Mouse (Mus musculus) bone marrow macrophage, adult 2 months (primary cell): Measurements from ENCODE around the gene Sh3rf3. TPM values are rescaled to one million over a fixed set of nuclear protein-coding genes. Genes with fewer than 3 reads are reported as not detected.

Experiments
- H3K27ac ChIP-seq: 2 replicates; pipeline ENCODE4 v1.5.1; 2012; ENCODE audit warnings: low read depth, low read length; ENCODE audit not compliant: insufficient read depth
- H3K4me1 ChIP-seq: 2 replicates; pipeline ENCODE4 v1.6.1; 2012; ENCODE audit warnings: low read length; ENCODE audit not compliant: control insufficient read depth, insufficient read depth
- H3K4me3 ChIP-seq: 2 replicates; pipeline ENCODE4 v1.5.1; 2012; ENCODE audit warnings: mild to moderate bottlenecking, low read length, moderate library complexity; ENCODE audit not compliant: insufficient read depth
- CTCF ChIP-seq: IDR thresholded peaks from 2 replicates; pipeline ENCODE4 v1.5.1; 2012; ENCODE audit warnings: low read depth, mild to moderate bottlenecking, low read length, moderate library complexity
- POLR2A ChIP-seq: IDR thresholded peaks from 2 replicates; pipeline ENCODE4 v1.6.1; 2012; ENCODE audit warnings: mild to moderate bottlenecking, low read depth, low read length, borderline replicate concordance
- polyA plus RNA-seq: library from polyadenylated mRNA; stranded (reverse); fragments of >200 nt; gene quantifications from 2 replicates; pipeline ENCODE4 v1.2.4, GENCODE M21; 2012; ENCODE audit not compliant: missing spikeins, insufficient read depth, insufficient read length

The Sh3rf3 gene
- polyA plus RNA-seq, 1 experiment: not detected

GRCm38 (mm10) chr10:58937521-58937920, 124.4 kb downstream of the Sh3rf3 start:
- no peaks in the 10 kb centered on the region for H3K4me1 ChIP-seq
- H3K4me3 ChIP-seq: no peak overlapping the region
- no peak overlapping the region for H3K27ac ChIP-seq
- TF ChIP-seq POLR2A: no peak
- TF ChIP-seq CTCF: no peak

GRCm38 (mm10) chr10:58942819-58943218, 129.7 kb downstream of the Sh3rf3 start:
- H3K27ac ChIP-seq: no peak overlapping the region
- no peak overlapping the region for H3K4me3 ChIP-seq
- no peak for TF ChIP-seq CTCF
- no peak for TF ChIP-seq POLR2A

GRCm38 (mm10) chr10:58943661-58944400, 130.7 kb downstream of the Sh3rf3 start:
- Histone ChIP-seq H3K4me1 (no peaks in the 10 kb centered on the region), H3K4me3 (no peak overlapping the region), H3K27ac (no peak overlapping the region)
- TF ChIP-seq CTCF (no peak), POLR2A (no peak)

More at GRCm38 (mm10) chr10:58942819-58943218, 129.7 kb downstream of the Sh3rf3 start:
- H3K4me1 ChIP-seq: no peaks in the 10 kb centered on the region

- no peaks in the 10 kb centered on the region for H3K4me1 ChIP-seq
- TF ChIP-seq CTCF (no peak), POLR2A (no peak)
- H3K4me3 ChIP-seq: no peak overlapping the region
- no peak overlapping the region for H3K27ac ChIP-seq
These were observed 131.8 kb downstream of the Sh3rf3 start for GRCm38 (mm10) chr10:58944930-58945329.

- Histone ChIP-seq H3K4me1 (no peaks in the 10 kb centered on the region), H3K27ac (no peak overlapping the region), H3K4me3 (no peak overlapping the region)
- TF ChIP-seq CTCF: no peak
- no peak for TF ChIP-seq POLR2A
These were observed 136.8 kb downstream of the Sh3rf3 start for GRCm38 (mm10) chr10:58949770-58950638.

- no peak overlapping the region for H3K4me3 ChIP-seq
- TF ChIP-seq CTCF (no peak), POLR2A (no peak)
- no peak overlapping the region for H3K27ac ChIP-seq
- H3K4me1 ChIP-seq: no peaks in the 10 kb centered on the region
These were observed 147.0 kb downstream of the Sh3rf3 start for GRCm38 (mm10) chr10:58960193-58960592.

- Histone ChIP-seq H3K4me3 (no peak overlapping the region), H3K27ac (no peak overlapping the region), H3K4me1 (no peaks in the 10 kb centered on the region)
- no peak for TF ChIP-seq CTCF
- TF ChIP-seq POLR2A: no peak
These were observed 155.1 kb downstream of the Sh3rf3 start for GRCm38 (mm10) chr10:58968236-58968635.

GRCm38 (mm10) chr10:58969351-58969750, 156.2 kb downstream of the Sh3rf3 start:
- Histone ChIP-seq H3K4me1 (no peaks in the 10 kb centered on the region), H3K4me3 (no peak overlapping the region), H3K27ac (no peak overlapping the region)
- TF ChIP-seq CTCF (no peak), POLR2A (no peak)

GRCm38 (mm10) chr10:58972115-58972514, 159.0 kb downstream of the Sh3rf3 start:
- TF ChIP-seq CTCF: no peak
- TF ChIP-seq POLR2A: no peak
- H3K27ac ChIP-seq: no peak overlapping the region

GRCm38 (mm10) chr10:58974138-58974537, 161.0 kb downstream of the Sh3rf3 start:
- H3K27ac ChIP-seq: no peak overlapping the region
- no peaks in the 10 kb centered on the region for H3K4me1 ChIP-seq
- no peak for TF ChIP-seq CTCF
- TF ChIP-seq POLR2A: no peak
- no peak overlapping the region for H3K4me3 ChIP-seq

More at GRCm38 (mm10) chr10:58972115-58972514, 159.0 kb downstream of the Sh3rf3 start:
- H3K4me1 ChIP-seq: no peaks in the 10 kb centered on the region
- no peak overlapping the region for H3K4me3 ChIP-seq
